Mouse (Mus musculus) hematopoietic stem cell, adult 5-6 weeks (primary cell): ENCODE data around the gene Frat1. TPM values are rescaled to one million over a fixed set of nuclear protein-coding genes. Genes with fewer than 3 reads are reported as not detected.

ENCODE experiments used
- ATAC-seq, 2 experiments: fragments of 125-278 bp in 1 of 2; replicated peaks in 1 of 2; 2 replicates each; pipeline ENCODE4 v1.8.0; 2016 to 2017; ENCODE audit warnings: inconsistent platforms in 2 of 2, mild to moderate bottlenecking in 2 of 2, moderate number of reproducible peaks in 2 of 2, low read depth in 1 of 2, moderate TSS enrichment in 1 of 2; ENCODE audit not compliant: low FRiP score in 2 of 2, poor library complexity in 2 of 2, severe bottlenecking in 2 of 2, insufficient read depth in 1 of 2, low TSS enrichment in 1 of 2
- total RNA-seq: library from RNA; stranded (forward); fragments of 172-1452, 232-1000 nt; gene quantifications from 2 replicates; pipeline ENCODE4 v1.2.3, GENCODE M21; 2017

Gene Frat1
- total RNA-seq, 1 experiment from 2014 or later: 16.7 TPM

- ATAC-seq: peak; percentile 12 to 69; a peak in 3 of 4 replicates
Measured at GRCm38 (mm10) chr19:41835816-41836215, 6.0 kb downstream of the Frat1 start.

GRCm38 (mm10) chr19:41836719-41837118 lies 6.9 kb downstream of the Frat1 start:
- ATAC-seq: no peak

GRCm38 (mm10) chr19:41837194-41837916 lies 7.6 kb downstream of the Frat1 start:
- no peak for ATAC-seq

- ATAC-seq: no peak
Measured at GRCm38 (mm10) chr19:41837917-41838261, 8.1 kb downstream of the Frat1 start.

- ATAC-seq: no peak
Measured at GRCm38 (mm10) chr19:41838808-41839207, 9.0 kb downstream of the Frat1 start.

- no peak for ATAC-seq
Measured at GRCm38 (mm10) chr19:41839685-41840084, 9.9 kb downstream of the Frat1 start.

- no peak for ATAC-seq
Measured at GRCm38 (mm10) chr19:41841105-41841750, 11.5 kb downstream of the Frat1 start.

GRCm38 (mm10) chr19:41842196-41842595 lies 12.4 kb downstream of the Frat1 start:
- no peak for ATAC-seq

GRCm38 (mm10) chr19:41842706-41843105 lies 12.9 kb downstream of the Frat1 start:
- ATAC-seq: peak in 1 of 2 experiments; percentile 54; a peak in 2 of 4 replicates

- no peak for ATAC-seq
Measured at GRCm38 (mm10) chr19:41844345-41844744, 14.6 kb downstream of the Frat1 start.

- ATAC-seq: no peak
Measured at GRCm38 (mm10) chr19:41846366-41847090, 16.8 kb downstream of the Frat1 start.

- ATAC-seq: no peak
Measured at GRCm38 (mm10) chr19:41847091-41847581, 17.4 kb downstream of the Frat1 start.

GRCm38 (mm10) chr19:41847614-41847991 lies 17.8 kb downstream of the Frat1 start:
- ATAC-seq: peak; percentile 1 to 29; a peak in 3 of 4 replicates

GRCm38 (mm10) chr19:41847992-41848851 lies 18.5 kb downstream of the Frat1 start, which contains the start of gene Frat2:
Frat2 (minus strand) TSS chr19:41848132.
- peak; percentile 93 to 94 for ATAC-seq

GRCm38 (mm10) chr19:41850021-41850718 lies 20.4 kb downstream of the Frat1 start:
- ATAC-seq: no peak

GRCm38 (mm10) chr19:41850719-41851543 lies 21.2 kb downstream of the Frat1 start:
- peak in 1 of 2 experiments; percentile 26; a peak in 1 of 4 replicates for ATAC-seq
